Mouse (Mus musculus) adrenal gland, adult 18-20 months (tissue): ENCODE data around the gene Blmh. TPM values are rescaled to one million over a fixed set of nuclear protein-coding genes. Genes with fewer than 3 reads are reported as not detected.

Experiments
- DNase-seq, 2 experiments: peaks; one replicate each; pipeline ENCODE4 v3.0.0; 2021 to 2022; ENCODE audit warnings: low spot score in 2 of 2
- total RNA-seq, 2 experiments: library from RNA; stranded (reverse); gene quantifications; 1 replicate in 1 of 2; 2 replicates in 1 of 2; pipeline ENCODE4 v1.2.3; 2021

Blmh gene
- total RNA-seq, 2 experiments from 2014 or later = 40.3 to 47.8 TPM

- peak; percentile 83 for DNase-seq
Measured at GRCm38 (mm10) chr11:76997305-76997704, 72.7 kb downstream of the Blmh start.

GRCm38 (mm10) chr11:76997916-76998704 lies 73.5 kb downstream of the Blmh start, which contains the start of gene Slc6a4:
Slc6a4 (plus strand) TSS chr11:76998603.
- DNase-seq = no peak

- no peak for DNase-seq
Measured at GRCm38 (mm10) chr11:76998705-76999226, 74.2 kb downstream of the Blmh start.

GRCm38 (mm10) chr11:77000741-77001140 lies 76.1 kb downstream of the Blmh start:
- DNase-seq = no peak

- peak in 1 of 2 experiments; percentile 16 for DNase-seq
Measured at GRCm38 (mm10) chr11:77002361-77002760, 77.8 kb downstream of the Blmh start.

- DNase-seq = no peak
Measured at GRCm38 (mm10) chr11:77005881-77006280, 81.3 kb downstream of the Blmh start.

- DNase-seq = no peak
Measured at GRCm38 (mm10) chr11:77006616-77007015, 82.0 kb downstream of the Blmh start.

GRCm38 (mm10) chr11:77009069-77010025 lies 84.7 kb downstream of the Blmh start:
- no peak for DNase-seq

- no peak for DNase-seq
Measured at GRCm38 (mm10) chr11:77010762-77011475, 86.3 kb downstream of the Blmh start.

GRCm38 (mm10) chr11:77018046-77018445 lies 93.4 kb downstream of the Blmh start:
- no peak for DNase-seq

- no peak for DNase-seq
Measured at GRCm38 (mm10) chr11:77019539-77019938, 94.9 kb downstream of the Blmh start.

- DNase-seq = no peak
Measured at GRCm38 (mm10) chr11:77021749-77022396, 97.3 kb downstream of the Blmh start.

GRCm38 (mm10) chr11:77026559-77026958 lies 102.0 kb downstream of the Blmh start:
- DNase-seq = no peak

- DNase-seq = no peak
Measured at GRCm38 (mm10) chr11:77028157-77028556, 103.5 kb downstream of the Blmh start.

GRCm38 (mm10) chr11:77031151-77031934 lies 106.7 kb downstream of the Blmh start:
- DNase-seq = no peak
